Mouse (Mus musculus): ENCODE results near the gene Myl9. TPM values are rescaled to one million over a fixed set of nuclear protein-coding genes. Genes with fewer than 3 reads are reported as not detected.
"Not testable (repeated sequence)": the region's sequence is repeated elsewhere in the genome, so short reads cannot be mapped to it uniquely, and the experiment has no call there.

The Myl9 gene
- polyA plus RNA-seq, 1 experiment from 2014 or later = 1,258 TPM

- Histone ChIP-seq H3K4me3 (ENCODE audit: low read length) (no peak overlapping the region), H3K9ac (ENCODE audit: low read depth, low read length) (peak overlapping the region; percentile 21; the same call in 1 of the 2 replicates), H3K36me3 (ENCODE audit: control insufficient read depth, insufficient read depth, low read length) (no peaks in the 10 kb centered on the region), H3K27me3 (replicated peaks; ENCODE audit: control insufficient read depth, insufficient read depth, low read length) (no peaks in the 10 kb centered on the region), H3K9me3 (ENCODE audit: control insufficient read depth, low read length) (no peaks in the 10 kb centered on the region), H3K27ac (ENCODE audit: low read length) (no peak overlapping the region), H3K4me2 (ENCODE audit: low read depth, low read length) (no peak overlapping the region), H3K4me1 (ENCODE audit: control insufficient read depth, insufficient read depth, low read length) (peaks cover 30% of the 10 kb centered on the region; the same call in 1 of the 2 replicates)
- 21% methylated on average over 17 of the region's 17 CpGs for WGBS
- ATAC-seq = peak; percentile 38
Measured at GRCm38 (mm10) chr2:156780752-156781151, 5.5 kb downstream of the Myl9 start.

GRCm38 (mm10) chr2:156781281-156781680 lies 6.1 kb downstream of the Myl9 start:
- Histone ChIP-seq H3K4me1 (ENCODE audit: control insufficient read depth, insufficient read depth, low read length) (peaks cover 30% of the 10 kb centered on the region; the same call in 1 of the 2 replicates), H3K4me2 (ENCODE audit: low read depth, low read length) (no peak overlapping the region), H3K27me3 (replicated peaks; ENCODE audit: control insufficient read depth, insufficient read depth, low read length) (no peaks in the 10 kb centered on the region), H3K9me3 (ENCODE audit: control insufficient read depth, low read length) (no peaks in the 10 kb centered on the region), H3K9ac (ENCODE audit: low read depth, low read length) (no peak overlapping the region), H3K27ac (ENCODE audit: low read length) (no peak overlapping the region), H3K36me3 (ENCODE audit: control insufficient read depth, insufficient read depth, low read length) (no peaks in the 10 kb centered on the region), H3K4me3 (ENCODE audit: low read length) (no peak overlapping the region)
- ATAC-seq = no peak
- 75% methylated on average over 4 of the region's 4 CpGs for WGBS

GRCm38 (mm10) chr2:156781836-156782480 lies 6.7 kb downstream of the Myl9 start:
- Histone ChIP-seq H3K27ac (ENCODE audit: low read length) (no peak overlapping the region), H3K9ac (ENCODE audit: low read depth, low read length) (no peak overlapping the region), H3K9me3 (ENCODE audit: control insufficient read depth, low read length) (no peaks in the 10 kb centered on the region), H3K36me3 (ENCODE audit: control insufficient read depth, insufficient read depth, low read length) (no peaks in the 10 kb centered on the region), H3K4me1 (ENCODE audit: control insufficient read depth, insufficient read depth, low read length) (peaks cover 30% of the 10 kb centered on the region; the same call in 1 of the 2 replicates), H3K4me2 (ENCODE audit: low read depth, low read length) (no peak overlapping the region), H3K27me3 (replicated peaks; ENCODE audit: control insufficient read depth, insufficient read depth, low read length) (no peaks in the 10 kb centered on the region), H3K4me3 (ENCODE audit: low read length) (no peak overlapping the region)
- 70% methylated on average over 4 of the region's 4 CpGs for WGBS
- ATAC-seq = no peak

- WGBS = 83% methylated on average over 10 of the region's 10 CpGs
- Histone ChIP-seq H3K27me3 (replicated peaks; ENCODE audit: control insufficient read depth, insufficient read depth, low read length) (no peaks in the 10 kb centered on the region), H3K4me2 (ENCODE audit: low read depth, low read length) (no peak overlapping the region), H3K9me3 (ENCODE audit: control insufficient read depth, low read length) (no peaks in the 10 kb centered on the region), H3K27ac (ENCODE audit: low read length) (no peak overlapping the region), H3K36me3 (ENCODE audit: control insufficient read depth, insufficient read depth, low read length) (no peaks in the 10 kb centered on the region), H3K4me1 (ENCODE audit: control insufficient read depth, insufficient read depth, low read length) (peaks cover 25% of the 10 kb centered on the region; the same call in 1 of the 2 replicates), H3K9ac (ENCODE audit: low read depth, low read length) (no peak overlapping the region), H3K4me3 (ENCODE audit: low read length) (no peak overlapping the region)
- no peak for ATAC-seq
Measured at GRCm38 (mm10) chr2:156782481-156783348, 7.5 kb downstream of the Myl9 start.

- H3K9ac ChIP-seq (ENCODE audit: low read depth, low read length) = no peak overlapping the region
- peaks cover 21% of the 10 kb centered on the region; the same call in 1 of the 2 replicates for H3K4me1 ChIP-seq (ENCODE audit: control insufficient read depth, insufficient read depth, low read length)
- ATAC-seq = peak; percentile 70
- no peak overlapping the region for H3K4me3 ChIP-seq (ENCODE audit: low read length)
- H3K27ac ChIP-seq (ENCODE audit: low read length) = no peak overlapping the region
- H3K4me2 ChIP-seq (ENCODE audit: low read depth, low read length) = no peak overlapping the region
- no peaks in the 10 kb centered on the region for H3K9me3 ChIP-seq (ENCODE audit: control insufficient read depth, low read length)
- no peaks in the 10 kb centered on the region for H3K36me3 ChIP-seq (ENCODE audit: control insufficient read depth, insufficient read depth, low read length)
- H3K27me3 ChIP-seq (replicated peaks; ENCODE audit: control insufficient read depth, insufficient read depth, low read length) = no peaks in the 10 kb centered on the region
- 57% methylated on average over 9 of the region's 9 CpGs for WGBS
Measured at GRCm38 (mm10) chr2:156783349-156783728, 8.1 kb downstream of the Myl9 start.

GRCm38 (mm10) chr2:156784016-156784585 lies 8.9 kb downstream of the Myl9 start:
- Histone ChIP-seq H3K4me1 (ENCODE audit: control insufficient read depth, insufficient read depth, low read length) (peaks cover 20% of the 10 kb centered on the region; the same call in 1 of the 2 replicates), H3K36me3 (ENCODE audit: control insufficient read depth, insufficient read depth, low read length) (no peaks in the 10 kb centered on the region), H3K4me3 (ENCODE audit: low read length) (no peak overlapping the region), H3K9me3 (ENCODE audit: control insufficient read depth, low read length) (no peaks in the 10 kb centered on the region), H3K4me2 (ENCODE audit: low read depth, low read length) (no peak overlapping the region), H3K27ac (ENCODE audit: low read length) (no peak overlapping the region; the same call in 1 of the 2 replicates), H3K9ac (ENCODE audit: low read depth, low read length) (no peak overlapping the region), H3K27me3 (replicated peaks; ENCODE audit: control insufficient read depth, insufficient read depth, low read length) (no peaks in the 10 kb centered on the region)
- WGBS = 50% methylated on average over 7 of the region's 7 CpGs
- no peak for ATAC-seq

GRCm38 (mm10) chr2:156784891-156785290 lies 9.7 kb downstream of the Myl9 start:
- H3K36me3 ChIP-seq (ENCODE audit: control insufficient read depth, insufficient read depth, low read length) = no peaks in the 10 kb centered on the region
- no peak overlapping the region for H3K9ac ChIP-seq (ENCODE audit: low read depth, low read length)
- peaks cover 17% of the 10 kb centered on the region; the same call in 1 of the 2 replicates for H3K4me1 ChIP-seq (ENCODE audit: control insufficient read depth, insufficient read depth, low read length)
- WGBS = 84% methylated on average over 2 of the region's 2 CpGs
- no peak for ATAC-seq
- no peak overlapping the region for H3K4me3 ChIP-seq (ENCODE audit: low read length)
- H3K27me3 ChIP-seq (replicated peaks; ENCODE audit: control insufficient read depth, insufficient read depth, low read length) = no peaks in the 10 kb centered on the region
- no peak overlapping the region for H3K27ac ChIP-seq (ENCODE audit: low read length)
- no peaks in the 10 kb centered on the region for H3K9me3 ChIP-seq (ENCODE audit: control insufficient read depth, low read length)
- no peak overlapping the region for H3K4me2 ChIP-seq (ENCODE audit: low read depth, low read length)

- not testable (repeated sequence) for H3K9ac ChIP-seq (ENCODE audit: low read depth, low read length); H3K27ac ChIP-seq (ENCODE audit: low read length); ATAC-seq; H3K4me1 ChIP-seq (ENCODE audit: control insufficient read depth, insufficient read depth, low read length); H3K36me3 ChIP-seq (ENCODE audit: control insufficient read depth, insufficient read depth, low read length); H3K27me3 ChIP-seq (replicated peaks; ENCODE audit: control insufficient read depth, insufficient read depth, low read length); H3K4me3 ChIP-seq (ENCODE audit: low read length); H3K9me3 ChIP-seq (ENCODE audit: control insufficient read depth, low read length); H3K4me2 ChIP-seq (ENCODE audit: low read depth, low read length)
Measured at GRCm38 (mm10) chr2:156786369-156786768, 11.1 kb downstream of the Myl9 start.

- Histone ChIP-seq H3K36me3 (ENCODE audit: control insufficient read depth, insufficient read depth, low read length) (no peaks in the 10 kb centered on the region), H3K27me3 (replicated peaks; ENCODE audit: control insufficient read depth, insufficient read depth, low read length) (no peaks in the 10 kb centered on the region), H3K4me2 (ENCODE audit: low read depth, low read length) (no peak overlapping the region), H3K4me3 (ENCODE audit: low read length) (no peak overlapping the region), H3K27ac (ENCODE audit: low read length) (no peak overlapping the region), H3K9ac (ENCODE audit: low read depth, low read length) (no peak overlapping the region), H3K9me3 (ENCODE audit: control insufficient read depth, low read length) (peaks cover 8% of the 10 kb centered on the region; the same call in 1 of the 2 replicates), H3K4me1 (ENCODE audit: control insufficient read depth, insufficient read depth, low read length) (no peaks in the 10 kb centered on the region)
- WGBS = 92% methylated on average over 5 of the region's 5 CpGs
- no peak for ATAC-seq
Measured at GRCm38 (mm10) chr2:156787090-156787775, 12.0 kb downstream of the Myl9 start.

Data from intestine, embryonic 16.5 days (tissue).